Mouse (Mus musculus) brain, embryonic 14.5 days (tissue): Measurements from ENCODE around the gene Dab1. TPM values are rescaled to one million over a fixed set of nuclear protein-coding genes. Genes with fewer than 3 reads are reported as not detected.

ENCODE experiments used
- DNase-seq: peaks from one replicate; pipeline ENCODE4 v3.0.0-alpha.2; 2011; ENCODE audit warnings: low read depth
- CTCF ChIP-seq: fragments of 200-500 bp; IDR thresholded peaks from 2 replicates; pipeline ENCODE4 v1.5.1; 2012; ENCODE audit warnings: inconsistent platforms, mild to moderate bottlenecking, moderate library complexity, borderline replicate concordance; ENCODE audit not compliant: insufficient read depth, insufficient read length; ENCODE audit errors: extremely low read depth
- POLR2A ChIP-seq: fragments of 200-500 bp; IDR thresholded peaks from 2 replicates; pipeline ENCODE4 v1.6.1; 2012; ENCODE audit warnings: mild to moderate bottlenecking, inconsistent platforms, borderline replicate concordance; ENCODE audit not compliant: poor library complexity, insufficient read depth, insufficient read length, severe bottlenecking; ENCODE audit errors: extremely low read depth
- polyA plus RNA-seq: library from polyadenylated mRNA; depleted of rRNA; stranded (reverse); fragments of >200 nt; gene quantifications from 2 replicates; pipeline ENCODE4 v1.2.3, GENCODE M21; 2012

Gene Dab1
- polyA plus RNA-seq, 1 experiment, result 54.9 TPM

GRCm38 (mm10) chr4:104670741-104671140, 1051.6 kb downstream of the Dab1 start:
- TF ChIP-seq POLR2A (no peak), CTCF (no peak)
- peak; percentile 58 for DNase-seq

GRCm38 (mm10) chr4:104673317-104673716, 1054.2 kb downstream of the Dab1 start:
- peak; percentile 67 for DNase-seq
- TF ChIP-seq CTCF (no peak), POLR2A (no peak)

GRCm38 (mm10) chr4:104674706-104675105, 1055.5 kb downstream of the Dab1 start:
- TF ChIP-seq CTCF, result no peak
- TF ChIP-seq POLR2A, result no peak
- DNase-seq, result no peak

- peak; percentile 85 for DNase-seq
- TF ChIP-seq POLR2A, result no peak
- TF ChIP-seq CTCF, result no peak
Measured at GRCm38 (mm10) chr4:104678234-104678633, 1059.1 kb downstream of the Dab1 start.

- TF ChIP-seq CTCF (no peak), POLR2A (no peak)
Measured at GRCm38 (mm10) chr4:104680475-104680874, 1061.3 kb downstream of the Dab1 start.

GRCm38 (mm10) chr4:104686137-104686809, 1067.1 kb downstream of the Dab1 start:
- TF ChIP-seq CTCF, result no peak
- TF ChIP-seq POLR2A, result no peak
- DNase-seq, result peak; percentile 83

More at GRCm38 (mm10) chr4:104680475-104680874, 1061.3 kb downstream of the Dab1 start:
- DNase-seq, result no peak

GRCm38 (mm10) chr4:104689047-104689446, 1069.9 kb downstream of the Dab1 start:
- no peak for TF ChIP-seq CTCF
- no peak for TF ChIP-seq POLR2A

GRCm38 (mm10) chr4:104691026-104691425, 1071.9 kb downstream of the Dab1 start:
- no peak for TF ChIP-seq CTCF
- TF ChIP-seq POLR2A, result no peak
- peak; percentile 75 for DNase-seq

More at GRCm38 (mm10) chr4:104689047-104689446, 1069.9 kb downstream of the Dab1 start:
- peak; percentile 83 for DNase-seq

- TF ChIP-seq CTCF, result no peak
- TF ChIP-seq POLR2A, result no peak
- peak; percentile 46 for DNase-seq
Measured at GRCm38 (mm10) chr4:104694188-104694587, 1075.0 kb downstream of the Dab1 start.

- TF ChIP-seq POLR2A (no peak), CTCF (no peak)
- no peak for DNase-seq
Measured at GRCm38 (mm10) chr4:104696522-104696921, 1077.4 kb downstream of the Dab1 start.

- TF ChIP-seq CTCF (no peak), POLR2A (no peak)
- no peak for DNase-seq
Measured at GRCm38 (mm10) chr4:104697703-104698102, 1078.5 kb downstream of the Dab1 start.
